12 mouse cellular contexts compared by ENCODE assay signal in the genomic region with DNA sequence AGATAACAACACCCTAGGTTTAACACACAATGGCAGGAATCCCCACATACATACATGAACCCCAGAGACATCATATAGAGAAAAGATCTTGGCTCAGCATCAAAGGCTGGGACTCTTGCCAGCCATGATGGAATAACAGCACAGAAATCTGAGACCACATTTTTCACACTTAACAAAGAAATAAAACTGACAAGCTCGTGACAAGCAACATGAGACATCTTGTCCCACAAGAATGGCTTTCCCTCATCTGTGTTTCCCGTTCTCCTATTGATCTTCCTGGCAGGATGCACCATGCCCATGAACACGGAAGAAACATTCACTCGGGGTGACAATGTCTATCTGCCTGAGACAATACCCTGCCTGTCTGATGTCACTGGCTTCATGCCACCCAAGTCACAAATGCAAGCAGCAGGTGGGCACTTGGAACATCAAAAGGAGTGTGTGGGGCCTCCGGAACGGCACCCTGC.
DNase-seq lines count a peak whose midpoint lies in the region; ATAC-seq lines count a peak whose summit lies in the region.
"Had no signal": no experiment of that assay in that cellular context is flagged by ENCODE, and none has a peak within 500 bp of the region (broad histone marks: within the 10 kb centered on the region; RNA-seq: fewer than 3 reads in every experiment).

No protein-coding gene starts in this region.

- H3K9me3 ChIP-seq in liver, embryonic 12.5 days (replicated peaks): no peaks in the 10 kb centered on the region

- H3K27ac ChIP-seq in liver, embryonic 12.5 days: no peak overlapping the region

- peaks cover 6% of the 10 kb centered on the region; the same call in 1 of the 2 replicates for H3K27me3 ChIP-seq in liver, embryonic 12.5 days (replicated peaks)

- no peak overlapping the region for H3K9ac ChIP-seq in liver, embryonic 12.5 days

- WGBS in liver, embryonic 12.5 days (ENCODE audit: insufficient replicate concordance): 56% methylated on average over 6 of the region's 6 CpGs

- no peaks in the 10 kb centered on the region for H3K4me1 ChIP-seq in liver, embryonic 12.5 days
- H3K4me1 ChIP-seq: megakaryocyte, embryonic 14.5 days had no signal

- H3K4me2 ChIP-seq in liver, embryonic 12.5 days: no peak overlapping the region

- H3K4me3 ChIP-seq in liver, embryonic 12.5 days: no peak overlapping the region
- H3K4me3 ChIP-seq: erythroblast, embryonic 14.5 days; megakaryocyte, embryonic 14.5 days had no signal

- ATAC-seq in liver, embryonic 12.5 days: no peak
- ATAC-seq in megakaryocyte, adult 5-6 weeks (ENCODE audit: poor library complexity, severe bottlenecking): no peak
- ATAC-seq: intestine, embryonic 16.5 days had no signal

- peak; percentile 12 to 40 for DNase-seq in cerebellum, postnatal 25 days
- DNase-seq in cerebellum, adult 11 months: no peak
- peak; percentile 23 for DNase-seq in right cerebral cortex, adult 18-20 months
- no peak for DNase-seq in right cerebral cortex, postnatal 36 days (ENCODE audit: low spot score in 2 of 2)
- peak; percentile 73 for DNase-seq in lung, postnatal 36 days
- no peak for DNase-seq in adipocyte (ENCODE audit: low spot score)
- DNase-seq: adrenal gland, adult 8-10 months had no signal

- H3K36me3 ChIP-seq in liver, embryonic 12.5 days: no peaks in the 10 kb centered on the region

Comparison
In these comparisons a context has a peak if more than half of its experiments do, and no peak if none do; other contexts are left out.
1. DNase-seq: peak in cerebellum, postnatal 25 days (2 of 2), right cerebral cortex, adult 18-20 months (single experiment) and lung, postnatal 36 days (single experiment); none in cerebellum, adult 11 months (single experiment), right cerebral cortex, postnatal 36 days (0 of 2) and adipocyte (single experiment).